Mouse (Mus musculus) cortical plate, adult 2 months (tissue): Measurements from ENCODE around the gene Dnaaf1.

Experiments
- CTCF ChIP-seq: fragments of 200-500 bp; IDR thresholded peaks from 2 replicates; pipeline ENCODE4 v1.5.1; 2011; ENCODE audit warnings: mild to moderate bottlenecking, control low read depth, low read length; ENCODE audit not compliant: insufficient read depth; ENCODE audit errors: extremely low read depth
- POLR2A ChIP-seq: fragments of 200-500 bp; IDR thresholded peaks from 2 replicates; pipeline ENCODE4 v1.6.1; 2011; ENCODE audit warnings: mild to moderate bottlenecking, low read length, control low read depth; ENCODE audit not compliant: insufficient read depth; ENCODE audit errors: extremely low read depth

- TF ChIP-seq CTCF (no peak), POLR2A (no peak)
Observed at GRCm38 (mm10) chr8:119627199-119627598, 52.2 kb downstream of the Dnaaf1 start.
